Mouse (Mus musculus) frontal cortex, postnatal 10 days (tissue): ENCODE data around the gene Cts8.

Experiments
- DNase-seq, 2 experiments: peaks; one replicate each; pipeline ENCODE4 v3.0.0; 2022; ENCODE audit warnings: low spot score in 2 of 2, mixed read lengths in 1 of 2

Cts8 gene

DNA sequence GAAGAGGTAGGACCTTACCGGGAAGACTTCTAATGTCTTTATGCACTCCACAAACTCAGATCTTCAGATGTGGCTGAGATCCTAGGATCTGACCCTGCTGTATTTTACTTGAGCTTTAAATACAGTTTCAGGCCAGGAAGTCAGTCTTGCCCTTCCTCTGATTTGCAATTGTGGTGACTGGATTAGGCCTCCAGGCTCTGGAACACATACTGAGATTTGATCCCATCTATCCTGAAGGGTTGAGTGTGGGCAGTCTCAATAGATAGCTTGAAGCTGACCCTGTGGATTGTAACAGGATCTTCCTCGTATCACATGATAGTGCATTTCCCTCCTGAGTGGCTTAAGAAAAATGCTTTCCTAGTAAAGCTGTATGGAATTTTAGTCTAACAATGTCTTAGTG lies at the start of gene Cts8:
TSS of gene Cts8 (minus strand) at position 101 of the 400 bp plus-strand sequence.
- no peak for DNase-seq

DNA sequence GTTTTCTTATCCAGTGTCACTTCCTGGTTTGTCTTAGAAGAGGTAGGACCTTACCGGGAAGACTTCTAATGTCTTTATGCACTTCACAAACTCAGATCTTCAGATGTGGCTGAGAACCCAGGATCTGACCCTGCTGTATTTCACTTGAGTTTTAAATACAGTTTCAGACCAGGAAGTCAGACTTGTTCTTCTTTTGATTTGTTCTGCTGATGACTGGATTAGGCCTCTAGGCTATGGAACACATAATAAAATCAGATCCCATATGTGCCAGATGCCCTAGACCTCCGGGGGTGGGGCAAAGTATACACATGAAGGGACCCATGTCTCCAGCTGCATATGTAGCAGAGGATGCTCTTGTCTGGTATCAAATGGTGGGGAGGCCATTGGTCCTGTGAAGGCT lies 33.6 kb upstream of the Cts8 start, which contains the start of gene Gm49398:
TSS of gene Gm49398 (minus strand) at position 101 of the 400 bp plus-strand sequence.
- no peak for DNase-seq

DNA sequence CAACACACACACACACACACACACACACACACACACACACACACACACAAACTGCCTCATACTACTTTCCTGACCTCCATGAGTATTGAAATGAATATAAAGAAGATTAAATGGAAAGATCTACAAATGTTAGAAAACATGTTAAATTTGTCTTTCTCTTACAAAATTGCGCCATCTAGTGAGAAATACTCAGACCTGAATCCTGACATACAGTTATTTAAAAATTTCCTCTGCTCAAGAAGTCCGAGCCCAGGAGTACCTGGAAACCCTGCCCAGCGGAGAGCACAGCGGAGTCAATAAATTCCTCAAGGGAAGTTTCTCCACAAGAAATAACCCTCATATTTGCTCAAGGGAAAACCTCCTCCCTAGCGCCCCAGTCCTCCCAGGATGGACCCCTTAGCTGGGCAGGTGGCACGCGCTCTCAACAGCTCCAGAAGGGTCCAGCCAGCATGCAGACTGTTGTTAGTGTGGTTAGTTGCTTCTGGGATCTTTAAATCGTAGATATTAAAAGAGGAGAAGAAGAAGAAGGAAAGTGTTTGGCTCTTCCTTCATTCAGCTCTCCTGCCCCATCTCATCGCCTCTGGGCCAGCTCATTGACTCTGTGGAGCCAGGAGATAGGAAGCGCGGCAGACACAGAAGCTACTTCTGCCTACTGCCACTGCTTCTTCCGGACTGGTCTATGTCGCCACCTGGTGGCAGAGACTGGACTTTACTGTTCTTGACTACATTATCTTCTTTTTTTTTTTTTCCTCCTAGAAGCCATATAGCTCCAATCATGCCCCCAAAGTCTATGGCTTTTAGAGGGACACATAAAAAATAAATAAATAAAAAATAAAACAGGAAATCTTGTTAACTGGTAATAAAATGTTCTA lies 13.8 kb downstream of the Cts8 start:
- DNase-seq: peak; percentile 2 to 11

DNA sequence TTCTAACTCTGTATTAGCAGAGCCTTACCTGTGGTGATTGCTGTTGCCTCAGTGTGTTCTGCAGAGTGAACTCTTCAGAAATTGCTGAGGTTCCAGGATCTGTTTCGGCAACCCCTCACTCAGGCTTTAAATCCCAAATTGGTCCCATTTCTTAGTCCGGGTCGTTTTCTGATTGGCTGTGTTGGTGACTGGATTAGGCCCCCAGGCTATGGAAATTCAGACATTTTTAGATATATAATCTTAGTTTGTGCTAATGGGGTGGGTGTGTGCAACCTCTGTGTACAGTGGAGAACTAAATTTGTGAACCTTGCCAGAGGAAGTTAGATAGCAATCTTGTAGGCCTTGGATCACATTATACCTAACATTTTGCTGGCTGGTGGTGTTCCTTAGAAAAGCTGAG lies 51.8 kb downstream of the Cts8 start, which contains the start of gene Cts6:
TSS of gene Cts6 (minus strand) at position 101 of the 400 bp plus-strand sequence.
- no peak for DNase-seq
